In genomic region chr6:124914511-124914910, GRCm38 (mm10) we compare ENCODE assay signal across 10 mouse cellular contexts. TPM values are rescaled to one million over a fixed set of nuclear protein-coding genes. Genes with fewer than 3 reads are reported as not detected.
DNase-seq lines count a peak whose midpoint lies in the region; ATAC-seq lines count a peak whose summit lies in the region.
"Had no signal": no experiment of that assay in that cellular context is flagged by ENCODE, and none has a peak within 500 bp of the region (broad histone marks: within the 10 kb centered on the region; RNA-seq: fewer than 3 reads in every experiment).

No protein-coding gene starts in this region.

- H3K27me3 ChIP-seq in kidney, embryonic 16.5 days (ENCODE audit: insufficient read depth, low read length), result no peaks in the 10 kb centered on the region
- H3K27me3 ChIP-seq in embryonic facial prominence, embryonic 12.5 days, result peaks cover 17% of the 10 kb centered on the region
- peaks cover 32% of the 10 kb centered on the region for H3K27me3 ChIP-seq in hindbrain, embryonic 10.5 days (ENCODE audit: insufficient read depth, poor library complexity, severe bottlenecking)
- peaks cover 9% of the 10 kb centered on the region for H3K27me3 ChIP-seq in midbrain, embryonic 13.5 days

- H3K4me1 ChIP-seq in kidney, embryonic 16.5 days (ENCODE audit: insufficient read depth, low read length), result peaks cover 51% of the 10 kb centered on the region
- H3K4me1 ChIP-seq in embryonic facial prominence, embryonic 12.5 days, result peaks cover 52% of the 10 kb centered on the region
- H3K4me1 ChIP-seq in hindbrain, embryonic 10.5 days (replicated peaks), result peaks cover 81% of the 10 kb centered on the region
- H3K4me1 ChIP-seq in midbrain, embryonic 13.5 days (replicated peaks), result peaks cover 65% of the 10 kb centered on the region

- peak overlapping the region; percentile 99 for H3K4me2 ChIP-seq in kidney, embryonic 16.5 days (replicated peaks; ENCODE audit: low read depth, low read length)
- peak overlapping the region; percentile 99 for H3K4me2 ChIP-seq in embryonic facial prominence, embryonic 12.5 days (replicated peaks)
- peak overlapping the region; percentile 99 for H3K4me2 ChIP-seq in midbrain, embryonic 13.5 days (replicated peaks)

- H3K4me3 ChIP-seq in kidney, embryonic 16.5 days (ENCODE audit: low read length), result no peak overlapping the region
- peak overlapping the region; percentile 93; the same call in 1 of the 2 replicates for H3K4me3 ChIP-seq in embryonic facial prominence, embryonic 12.5 days
- H3K4me3 ChIP-seq in hindbrain, embryonic 10.5 days, result peak overlapping the region; percentile 90
- peak overlapping the region; percentile 94 for H3K4me3 ChIP-seq in midbrain, embryonic 13.5 days (replicated peaks)

- 89% methylated on average over 7 of the region's 7 CpGs for WGBS in kidney, embryonic 16.5 days
- 85% methylated on average over 7 of the region's 7 CpGs for WGBS in embryonic facial prominence, embryonic 12.5 days
- WGBS in hindbrain, embryonic 10.5 days, result 81% methylated on average over 7 of the region's 7 CpGs
- 77% methylated on average over 7 of the region's 7 CpGs for WGBS in midbrain, embryonic 13.5 days

- no peak for DNase-seq in kidney, postnatal 36 days
- no peak for DNase-seq in hindbrain, embryonic 10.5 days (ENCODE audit: low spot score)
- no peak for DNase-seq in embryo, embryonic 10 days (ENCODE audit: low spot score)
- no peak for DNase-seq in thymus, postnatal 10 days (ENCODE audit: low spot score in 2 of 2)
- DNase-seq in kidney, postnatal 25 days, result no peak
- DNase-seq: cerebellum, adult 18-20 months; lung, postnatal 14 days had no signal

- H3K9ac ChIP-seq in kidney, embryonic 16.5 days (replicated peaks; ENCODE audit: low read length), result peak overlapping the region; percentile 27
- no peak overlapping the region for H3K9ac ChIP-seq in embryonic facial prominence, embryonic 12.5 days
- H3K9ac ChIP-seq in midbrain, embryonic 13.5 days (replicated peaks), result peak overlapping the region; percentile 100

- 0 out of 2 replicates have a peak overlapping the region, but pooled peaks have one; percentile 9 for H3K27ac ChIP-seq in kidney, embryonic 16.5 days (ENCODE audit: low read length)
- 0 out of 2 replicates have a peak overlapping the region, but pooled peaks have one; percentile 1 for H3K27ac ChIP-seq in embryonic facial prominence, embryonic 12.5 days
- peak overlapping the region; percentile 100 for H3K27ac ChIP-seq in hindbrain, embryonic 10.5 days
- H3K27ac ChIP-seq in midbrain, embryonic 13.5 days, result peak overlapping the region; percentile 100

- ATAC-seq in kidney, embryonic 16.5 days (ENCODE audit: low FRiP score, low TSS enrichment), result no peak
- ATAC-seq in embryonic facial prominence, embryonic 12.5 days (ENCODE audit: insufficient number of reproducible peaks, insufficient read depth, low FRiP score, low TSS enrichment), result no peak
- no peak for ATAC-seq in midbrain, embryonic 13.5 days

- no peaks in the 10 kb centered on the region for H3K9me3 ChIP-seq in kidney, embryonic 16.5 days (ENCODE audit: low read length)
- H3K9me3 ChIP-seq in embryonic facial prominence, embryonic 12.5 days, result no peaks in the 10 kb centered on the region
- no peaks in the 10 kb centered on the region for H3K9me3 ChIP-seq in hindbrain, embryonic 10.5 days
- no peaks in the 10 kb centered on the region for H3K9me3 ChIP-seq in midbrain, embryonic 13.5 days

- H3K36me3 ChIP-seq in kidney, embryonic 16.5 days (ENCODE audit: insufficient read depth, low read length), result peaks cover 23% of the 10 kb centered on the region
- H3K36me3 ChIP-seq in embryonic facial prominence, embryonic 12.5 days, result peaks cover 20% of the 10 kb centered on the region
- H3K36me3 ChIP-seq in hindbrain, embryonic 10.5 days, result peaks cover 32% of the 10 kb centered on the region
- peaks cover 29% of the 10 kb centered on the region for H3K36me3 ChIP-seq in midbrain, embryonic 13.5 days

RNA-seq across cellular contexts. Expression of gene Lag3, which starts 3.0 kb away (rescaled TPM):
- 1.3 and 2.6 TPM in 2 replicates for polyA plus RNA-seq in kidney, embryonic 16.5 days (2015; fragmentation: Nextera tagmentation; extraction: Ambion mirVana)
- 3.1 and 4.1 TPM in 2 replicates for polyA plus RNA-seq in embryonic facial prominence, embryonic 12.5 days (2016; fragmentation: Nextera tagmentation; extraction: Ambion mirVana)
- polyA plus RNA-seq in hindbrain, embryonic 10.5 days (2016; fragmentation: Nextera tagmentation; extraction: Ambion mirVana), result 1.1 and 1.3 TPM in 2 replicates
- 2.3 and 2.5 TPM in 2 replicates for polyA plus RNA-seq in midbrain, embryonic 13.5 days (2015; fragmentation: Nextera tagmentation; extraction: Ambion mirVana)

RNA-seq across cellular contexts. Expression of gene Ptms, which starts 5.4 kb away (rescaled TPM):
- 269 and 274 TPM in 2 replicates for polyA plus RNA-seq in kidney, embryonic 16.5 days (2015; fragmentation: Nextera tagmentation; extraction: Ambion mirVana)
- polyA plus RNA-seq in embryonic facial prominence, embryonic 12.5 days (2016; fragmentation: Nextera tagmentation; extraction: Ambion mirVana), result 390 and 395 TPM in 2 replicates
- polyA plus RNA-seq in hindbrain, embryonic 10.5 days (2016; fragmentation: Nextera tagmentation; extraction: Ambion mirVana), result 271 and 416 TPM in 2 replicates
- polyA plus RNA-seq in midbrain, embryonic 13.5 days (2015; fragmentation: Nextera tagmentation; extraction: Ambion mirVana), result 662 and 802 TPM in 2 replicates

RNA-seq across cellular contexts. Expression of gene Mlf2, which starts 16.7 kb away (rescaled TPM):
- 366 and 380 TPM in 2 replicates for polyA plus RNA-seq in kidney, embryonic 16.5 days (2015; fragmentation: Nextera tagmentation; extraction: Ambion mirVana)
- polyA plus RNA-seq in embryonic facial prominence, embryonic 12.5 days (2016; fragmentation: Nextera tagmentation; extraction: Ambion mirVana), result 419 and 427 TPM in 2 replicates
- 417 and 499 TPM in 2 replicates for polyA plus RNA-seq in hindbrain, embryonic 10.5 days (2016; fragmentation: Nextera tagmentation; extraction: Ambion mirVana)
- 419 and 462 TPM in 2 replicates for polyA plus RNA-seq in midbrain, embryonic 13.5 days (2015; fragmentation: Nextera tagmentation; extraction: Ambion mirVana)

RNA-seq across cellular contexts. Expression of gene Cd4, which starts 26.5 kb away (rescaled TPM):
- polyA plus RNA-seq in kidney, embryonic 16.5 days (2015; fragmentation: Nextera tagmentation; extraction: Ambion mirVana), result 0.10 and 0.28 TPM in 2 replicates
- 0.09 and 0.39 TPM in 2 replicates for polyA plus RNA-seq in embryonic facial prominence, embryonic 12.5 days (2016; fragmentation: Nextera tagmentation; extraction: Ambion mirVana)
- polyA plus RNA-seq in hindbrain, embryonic 10.5 days (2016; fragmentation: Nextera tagmentation; extraction: Ambion mirVana), result not detected in 2 replicates
- 0.07 TPM in 1 of 2 replicates, not detected in the other for polyA plus RNA-seq in midbrain, embryonic 13.5 days (2015; fragmentation: Nextera tagmentation; extraction: Ambion mirVana)

RNA-seq across cellular contexts. Expression of gene Gpr162, which starts 50.7 kb away (rescaled TPM):
- 1.1 and 1.4 TPM in 2 replicates for polyA plus RNA-seq in kidney, embryonic 16.5 days (2015; fragmentation: Nextera tagmentation; extraction: Ambion mirVana)
- 3.4 and 3.6 TPM in 2 replicates for polyA plus RNA-seq in embryonic facial prominence, embryonic 12.5 days (2016; fragmentation: Nextera tagmentation; extraction: Ambion mirVana)
- 2.3 and 5.0 TPM in 2 replicates for polyA plus RNA-seq in hindbrain, embryonic 10.5 days (2016; fragmentation: Nextera tagmentation; extraction: Ambion mirVana)
- polyA plus RNA-seq in midbrain, embryonic 13.5 days (2015; fragmentation: Nextera tagmentation; extraction: Ambion mirVana), result 19.2 and 22.9 TPM in 2 replicates

Comparison
In these comparisons a context has a peak if more than half of its experiments do, and no peak if none do; other contexts are left out.
1. H3K27ac ChIP-seq: peak in every context shown above with its lines; median percentile 100 in hindbrain, embryonic 10.5 days; 100 in midbrain, embryonic 13.5 days; 9 in kidney, embryonic 16.5 days; 1 in embryonic facial prominence, embryonic 12.5 days.